Comparison of ENCODE assay signal across 27 mouse cellular contexts in the genomic region with DNA sequence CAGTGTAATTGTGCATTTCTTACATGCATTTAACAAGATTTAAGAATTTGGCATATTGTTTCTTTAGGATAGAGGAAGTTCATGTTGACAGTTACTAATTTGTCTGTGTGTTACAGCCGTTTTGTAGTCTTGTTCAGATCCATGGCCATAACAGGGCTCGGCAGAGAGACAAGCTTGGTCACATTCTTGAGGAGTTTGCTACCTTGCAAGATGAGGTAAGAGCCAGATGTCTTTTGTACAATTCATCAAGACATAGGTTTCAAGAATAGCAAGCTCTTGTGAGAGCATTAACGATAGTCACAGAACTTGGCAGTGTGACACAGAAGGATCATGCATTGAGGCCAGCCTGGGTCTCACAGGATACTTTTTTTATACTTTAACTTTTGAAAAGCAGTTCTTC. TPM values are rescaled to one million over a fixed set of nuclear protein-coding genes. Genes with fewer than 3 reads are reported as not detected.
A peak's percentile ranks its signal among the peaks of the same experiment; 100 is the strongest.
DNase-seq lines count a peak whose midpoint lies in the region; ATAC-seq and TF ChIP-seq lines count a peak whose summit lies in the region.
"Had no signal": no experiment of that assay in that cellular context is flagged by ENCODE, and none has a peak within 500 bp of the region (broad histone marks: within the 10 kb centered on the region; RNA-seq: fewer than 3 reads in every experiment).

No protein-coding gene starts in this region.

- peaks cover 15% of the 10 kb centered on the region for H3K4me1 ChIP-seq in heart, embryonic 10.5 days
- no peaks in the 10 kb centered on the region for H3K4me1 ChIP-seq in kidney, postnatal 0 days (replicated peaks; ENCODE audit: insufficient read depth, low read length)
- H3K4me1 ChIP-seq in heart, embryonic 16.5 days (ENCODE audit: control insufficient read depth, insufficient read depth, low read length): peaks cover 18% of the 10 kb centered on the region
- H3K4me1 ChIP-seq in stomach, postnatal 0 days (replicated peaks; ENCODE audit: control insufficient read depth, insufficient read depth): no peaks in the 10 kb centered on the region
- no peaks in the 10 kb centered on the region for H3K4me1 ChIP-seq in kidney, adult 2 months (ENCODE audit: control insufficient read depth, insufficient read depth, low read length)
- H3K4me1 ChIP-seq: embryonic facial prominence, embryonic 13.5 days; stomach, embryonic 15.5 days had no signal

- ATAC-seq in kidney, postnatal 0 days (replicated peaks; ENCODE audit: low FRiP score, low read depth): no peak
- ATAC-seq in heart, embryonic 16.5 days (replicated peaks; ENCODE audit: extremely low read depth, insufficient read depth, low FRiP score): no peak; the same call in 1 of the 2 replicates
- ATAC-seq in stomach, postnatal 0 days (ENCODE audit: low FRiP score, low TSS enrichment): no peak
- ATAC-seq: activated CD4-positive, CD25-positive, alpha-beta regulatory T cell, adult 4 months; forebrain, embryonic 16.5 days; intestine, embryonic 16.5 days had no signal

- TF ChIP-seq POLR2A in kidney, adult 2 months (IDR thresholded peaks at IDR 0.05; ENCODE audit: low read depth, low read length): no peak

- no peak for TF ChIP-seq CTCF in kidney, postnatal 0 days (IDR thresholded peaks at IDR 0.05; ENCODE audit: low read depth)
- TF ChIP-seq CTCF in stomach, postnatal 0 days (IDR thresholded peaks at IDR 0.05; ENCODE audit: low read depth): no peak
- no peak for TF ChIP-seq CTCF in kidney, adult 2 months (conservative IDR thresholded peaks at IDR 0.05; ENCODE audit: insufficient read depth, insufficient read length, low read depth, low read length)

- H3K4me2 ChIP-seq in kidney, postnatal 0 days (ENCODE audit: low read length): no peak overlapping the region
- H3K4me2 ChIP-seq in heart, embryonic 16.5 days (ENCODE audit: low read depth, low read length): peak overlapping the region; percentile 6; the same call in 1 of the 2 replicates
- no peak overlapping the region for H3K4me2 ChIP-seq in stomach, postnatal 0 days (replicated peaks; ENCODE audit: low read depth)
- H3K4me2 ChIP-seq: embryonic facial prominence, embryonic 13.5 days; stomach, embryonic 15.5 days had no signal

- no peak for DNase-seq in heart, embryonic 10.5 days (ENCODE audit: low spot score)
- no peak for DNase-seq in heart, adult 8-10 months (ENCODE audit: low spot score)
- peak; percentile 29 for DNase-seq in kidney, postnatal 0 days (ENCODE audit: low spot score)
- DNase-seq in kidney, adult 8-10 months: no peak
- DNase-seq in stomach, postnatal 0 days (ENCODE audit: low spot score): no peak
- DNase-seq in kidney, adult 2 months: no peak
- DNase-seq: adrenal gland, adult 2 months; B cell, adult 2 months; cerebellum, adult 8-10 months; cerebellum, postnatal 25 days; embryo, embryonic 11 days; liver; lung, adult 2 months; lung, postnatal 10 days; midbrain, embryonic 14.5 days; right cerebral cortex, postnatal 25 days; thymus, adult 18-20 months; thymus, postnatal 25 days had no signal

- H3K36me3 ChIP-seq in heart, embryonic 10.5 days: peaks cover 69% of the 10 kb centered on the region
- H3K36me3 ChIP-seq in kidney, postnatal 0 days (ENCODE audit: insufficient read depth, low read length): peaks cover 54% of the 10 kb centered on the region
- peaks cover 48% of the 10 kb centered on the region for H3K36me3 ChIP-seq in heart, embryonic 16.5 days (ENCODE audit: control insufficient read depth, insufficient read depth)
- H3K36me3 ChIP-seq in stomach, postnatal 0 days (ENCODE audit: control insufficient read depth, insufficient read depth, low read length): peaks cover 23% of the 10 kb centered on the region
- H3K36me3 ChIP-seq in kidney, adult 2 months (ENCODE audit: control insufficient read depth, insufficient read depth, low read length): peaks cover 9% of the 10 kb centered on the region

- no peak overlapping the region for H3K4me3 ChIP-seq in heart, embryonic 10.5 days
- no peak overlapping the region for H3K4me3 ChIP-seq in kidney, postnatal 0 days (replicated peaks; ENCODE audit: low read depth, low read length)
- no peak overlapping the region for H3K4me3 ChIP-seq in heart, embryonic 16.5 days (ENCODE audit: low read length)
- no peak overlapping the region for H3K4me3 ChIP-seq in stomach, postnatal 0 days (ENCODE audit: low read depth, low read length)
- no peak overlapping the region for H3K4me3 ChIP-seq in kidney, adult 2 months (ENCODE audit: insufficient read depth, low read depth, low read length)
- H3K4me3 ChIP-seq: embryonic facial prominence, embryonic 13.5 days; erythroblast, embryonic 14.5 days; stomach, embryonic 15.5 days had no signal

- TF ChIP-seq EP300 in stomach, postnatal 0 days (optimal IDR thresholded peaks at IDR 0.05): peak; percentile 85

- 47% methylated on average over 3 of the region's 3 CpGs for WGBS in heart, embryonic 10.5 days
- 56% methylated on average over 3 of the region's 3 CpGs for whole genome bisulfite sequencing in kidney, postnatal 0 days
- WGBS in heart, embryonic 16.5 days: 34% methylated on average over 3 of the region's 3 CpGs
- WGBS in stomach, postnatal 0 days: 45% methylated on average over 3 of the region's 3 CpGs
- WGBS in kidney, adult 2 months: 55% methylated on average over 3 of the region's 3 CpGs

- no peaks in the 10 kb centered on the region for H3K27me3 ChIP-seq in heart, embryonic 10.5 days (ENCODE audit: insufficient read depth, poor library complexity, severe bottlenecking)
- H3K27me3 ChIP-seq in kidney, postnatal 0 days (ENCODE audit: insufficient read depth, low read length): no peaks in the 10 kb centered on the region
- H3K27me3 ChIP-seq in heart, embryonic 16.5 days (ENCODE audit: control insufficient read depth, insufficient read depth, low read length): no peaks in the 10 kb centered on the region
- no peaks in the 10 kb centered on the region for H3K27me3 ChIP-seq in stomach, postnatal 0 days (ENCODE audit: control insufficient read depth, insufficient read depth, low read length)
- no peaks in the 10 kb centered on the region for H3K27me3 ChIP-seq in kidney, adult 2 months (replicated peaks; ENCODE audit: control insufficient read depth, insufficient read depth, low read length)
- H3K27me3 ChIP-seq: embryonic facial prominence, embryonic 13.5 days; stomach, embryonic 15.5 days had no signal

- H3K9ac ChIP-seq in kidney, postnatal 0 days (ENCODE audit: low read depth, low read length): no peak overlapping the region
- peak overlapping the region; percentile 25; the same call in 1 of the 2 replicates for H3K9ac ChIP-seq in heart, embryonic 16.5 days (ENCODE audit: low read length)
- H3K9ac ChIP-seq in stomach, postnatal 0 days (ENCODE audit: low read length): no peak overlapping the region
- H3K9ac ChIP-seq: embryonic facial prominence, embryonic 13.5 days; liver, embryonic 14.5 days; stomach, embryonic 15.5 days had no signal

- H3K9me3 ChIP-seq in heart, embryonic 10.5 days: no peaks in the 10 kb centered on the region
- H3K9me3 ChIP-seq in kidney, postnatal 0 days (replicated peaks; ENCODE audit: low read length): no peaks in the 10 kb centered on the region
- no peaks in the 10 kb centered on the region for H3K9me3 ChIP-seq in heart, embryonic 16.5 days (replicated peaks; ENCODE audit: control insufficient read depth, low read length)
- no peaks in the 10 kb centered on the region for H3K9me3 ChIP-seq in stomach, postnatal 0 days (ENCODE audit: control insufficient read depth, low read length)
- H3K9me3 ChIP-seq: embryonic facial prominence, embryonic 13.5 days; stomach, embryonic 15.5 days had no signal

- peak overlapping the region; percentile 81 for H3K27ac ChIP-seq in heart, embryonic 10.5 days
- no peak overlapping the region for H3K27ac ChIP-seq in kidney, postnatal 0 days
- H3K27ac ChIP-seq in heart, embryonic 16.5 days (ENCODE audit: low read length): peak overlapping the region; percentile 90
- no peak overlapping the region for H3K27ac ChIP-seq in stomach, postnatal 0 days (replicated peaks)
- no peak overlapping the region for H3K27ac ChIP-seq in kidney, adult 2 months (ENCODE audit: insufficient read depth, low read depth, low read length)
- H3K27ac ChIP-seq: embryonic facial prominence, embryonic 13.5 days; liver, embryonic 14.5 days; macrophage; stomach, embryonic 15.5 days had no signal

RNA-seq across cellular contexts. Expression of a gene that starts 39.3 kb away (rescaled TPM):
- polyA plus RNA-seq in heart, embryonic 10.5 days (2016; fragmentation: Nextera tagmentation; extraction: Ambion mirVana): 78.9 and 92.6 TPM in 2 replicates
- 10 to 100 TPM; 77.4 to 98.8 (median 91.4) TPM for total RNA-seq in heart, adult 8-10 months (2022)
- 87.2 and 91.9 TPM in 2 replicates for polyA plus RNA-seq in kidney, postnatal 0 days (2015; fragmentation: Nextera tagmentation; extraction: Ambion mirVana)
- 77.0 and 84.4 TPM in 2 replicates for polyA plus RNA-seq in heart, embryonic 16.5 days (2015; fragmentation: Nextera tagmentation; extraction: Ambion mirVana)
- polyA plus RNA-seq in stomach, postnatal 0 days (2015; fragmentation: Nextera tagmentation; extraction: Ambion mirVana): 58.8 and 63.2 TPM in 2 replicates
- polyA plus RNA-seq in kidney, adult 2 months (2012; rRNA removed): 24.0 and 28.1 TPM in 2 replicates

RNA-seq across cellular contexts. Expression of a gene that starts 39.4 kb away (rescaled TPM):
- polyA plus RNA-seq in heart, embryonic 10.5 days (2016; fragmentation: Nextera tagmentation; extraction: Ambion mirVana): 8.8 and 14.4 TPM in 2 replicates
- total RNA-seq in heart, adult 8-10 months (2022): 100 to 1,000 TPM; 109 to 172 (median 146) TPM
- 10.1 and 13.9 TPM in 2 replicates for polyA plus RNA-seq in kidney, postnatal 0 days (2015; fragmentation: Nextera tagmentation; extraction: Ambion mirVana)
- polyA plus RNA-seq in heart, embryonic 16.5 days (2015; fragmentation: Nextera tagmentation; extraction: Ambion mirVana): 12.1 and 12.5 TPM in 2 replicates
- 10.2 and 12.4 TPM in 2 replicates for polyA plus RNA-seq in stomach, postnatal 0 days (2015; fragmentation: Nextera tagmentation; extraction: Ambion mirVana)
- polyA plus RNA-seq in kidney, adult 2 months (2012; rRNA removed): 7.0 and 7.6 TPM in 2 replicates

RNA-seq across cellular contexts. Expression of a gene that starts 51.2 kb away (rescaled TPM):
- 72.4 and 74.5 TPM in 2 replicates for polyA plus RNA-seq in heart, embryonic 10.5 days (2016; fragmentation: Nextera tagmentation; extraction: Ambion mirVana)
- total RNA-seq in heart, adult 8-10 months (2022): 10 to 100 TPM; 12.3 to 17.9 (median 14.4) TPM
- polyA plus RNA-seq in kidney, postnatal 0 days (2015; fragmentation: Nextera tagmentation; extraction: Ambion mirVana): 22.9 and 23.0 TPM in 2 replicates
- 39.2 and 42.4 TPM in 2 replicates for polyA plus RNA-seq in heart, embryonic 16.5 days (2015; fragmentation: Nextera tagmentation; extraction: Ambion mirVana)
- polyA plus RNA-seq in stomach, postnatal 0 days (2015; fragmentation: Nextera tagmentation; extraction: Ambion mirVana): 54.3 and 54.6 TPM in 2 replicates
- polyA plus RNA-seq in kidney, adult 2 months (2012; rRNA removed): 5.3 and 6.5 TPM in 2 replicates

Comparison
In these comparisons a context has a peak if more than half of its experiments do, and no peak if none do; other contexts are left out.
1. H3K27ac ChIP-seq: peak in heart, embryonic 10.5 days (single experiment) and heart, embryonic 16.5 days (single experiment); none in kidney, postnatal 0 days (single experiment), stomach, postnatal 0 days (single experiment) and kidney, adult 2 months (single experiment).